Mouse (Mus musculus) spleen, adult 2 months (tissue): ENCODE measurements around the gene Dtl. TPM values are rescaled to one million over a fixed set of nuclear protein-coding genes. Genes with fewer than 3 reads are reported as not detected.
A peak's percentile ranks its signal among the peaks of the same experiment; 100 is the strongest.

Experiments
- DNase-seq, 2 experiments: peaks; one replicate each; pipeline versions ENCODE4 v3.0.0 to v3.0.0-alpha.2; 2012 to 2021; ENCODE audit warnings: low spot score in 2 of 2, low read depth in 1 of 2
- H3K27ac ChIP-seq: fragments of 200-500 bp; 2 replicates; pipeline ENCODE4 v1.5.1; 2012; ENCODE audit warnings: low read length, inconsistent platforms; ENCODE audit not compliant: insufficient read depth
- H3K27me3 ChIP-seq: fragments of 200-500 bp; 2 replicates; pipeline ENCODE4 v1.6.1; 2012; ENCODE audit warnings: mild to moderate bottlenecking, moderate library complexity, low read length, inconsistent platforms; ENCODE audit not compliant: control insufficient read depth, insufficient read depth
- H3K36me3 ChIP-seq: fragments of 200-500 bp; 2 replicates; pipeline ENCODE4 v1.6.1; 2012; ENCODE audit warnings: mild to moderate bottlenecking, low read length, inconsistent platforms; ENCODE audit not compliant: control insufficient read depth, insufficient read depth
- H3K4me1 ChIP-seq: fragments of 200-500 bp; 2 replicates; pipeline ENCODE4 v1.6.1; 2011; ENCODE audit warnings: inconsistent platforms; ENCODE audit not compliant: control insufficient read depth, insufficient read depth, insufficient read length
- H3K4me3 ChIP-seq: fragments of 200-500 bp; 2 replicates; pipeline ENCODE4 v1.5.1; 2011; ENCODE audit warnings: mild to moderate bottlenecking, inconsistent platforms; ENCODE audit not compliant: insufficient read depth, insufficient read length; ENCODE audit errors: extremely low read depth
- CTCF ChIP-seq: fragments of 200-500 bp; IDR thresholded peaks from 2 replicates; pipeline ENCODE4 v1.5.1; 2011; ENCODE audit warnings: mild to moderate bottlenecking, inconsistent platforms; ENCODE audit not compliant: insufficient read depth, insufficient read length, insufficient replicate concordance; ENCODE audit errors: extremely low read depth
- POLR2A ChIP-seq: fragments of 200-500 bp; IDR thresholded peaks from 2 replicates; pipeline ENCODE4 v1.6.1; 2011; ENCODE audit warnings: low read depth, low read length, inconsistent platforms
- WGBS: fragments of 180-500 bp; shearing (Covaris S2); methylation state at CpG from one replicate; pipeline ENCODE4 v1.1.7; 2018; 5-methylcytosine and 5-hydroxymethylcytosine counted together
- polyA plus RNA-seq: library from polyadenylated mRNA; depleted of rRNA; stranded (reverse); fragments of >200 nt; gene quantifications from 2 replicates; pipeline ENCODE4 v1.2.3, GENCODE M21; 2012

The Dtl gene
- polyA plus RNA-seq, 1 experiment = 1.7 TPM

GRCm38 (mm10) chr1:191604690-191605089 is 29.3 kb upstream of the Dtl start:
- WGBS = 92% methylated on average over 3 of the region's 3 CpGs
- H3K4me3 ChIP-seq = no peak overlapping the region
- DNase-seq = no peak
- TF ChIP-seq CTCF (no peak), POLR2A (no peak)
- no peaks in the 10 kb centered on the region for H3K27me3 ChIP-seq
- H3K4me1 ChIP-seq = no peaks in the 10 kb centered on the region; the same call in 1 of the 2 replicates
- no peak overlapping the region for H3K27ac ChIP-seq
- H3K36me3 ChIP-seq = peaks cover 34% of the 10 kb centered on the region

- whole genome bisulfite sequencing = 32% methylated on average over 5 of the region's 5 CpGs
- DNase-seq = peak; percentile 13 to 61
- Histone ChIP-seq H3K27me3 (no peaks in the 10 kb centered on the region), H3K4me3 (no peak overlapping the region; the same call in 1 of the 2 replicates), H3K4me1 (peaks cover 8% of the 10 kb centered on the region; the same call in 1 of the 2 replicates), H3K36me3 (peaks cover 17% of the 10 kb centered on the region), H3K27ac (peak overlapping the region; percentile 58; the same call in 1 of the 2 replicates)
- no peak; the same call in 1 of the 2 replicates for TF ChIP-seq POLR2A
- no peak for TF ChIP-seq CTCF
Measured at GRCm38 (mm10) chr1:191599210-191599609, 23.9 kb upstream of the Dtl start.

GRCm38 (mm10) chr1:191596076-191596475 is 20.7 kb upstream of the Dtl start:
- DNase-seq = no peak
- H3K27ac ChIP-seq = no peak overlapping the region
- peaks cover 13% of the 10 kb centered on the region for H3K36me3 ChIP-seq
- no peaks in the 10 kb centered on the region for H3K27me3 ChIP-seq
- no peak overlapping the region for H3K4me3 ChIP-seq
- TF ChIP-seq POLR2A = no peak
- no peak for TF ChIP-seq CTCF
- WGBS = 95% methylated on average over 8 of the region's 8 CpGs
- H3K4me1 ChIP-seq = peaks cover 8% of the 10 kb centered on the region; the same call in 1 of the 2 replicates

- Histone ChIP-seq H3K4me3 (no peak overlapping the region), H3K4me1 (no peaks in the 10 kb centered on the region), H3K36me3 (peaks cover 20% of the 10 kb centered on the region), H3K27ac (no peak overlapping the region), H3K27me3 (no peaks in the 10 kb centered on the region)
- no peak for DNase-seq
- WGBS = 78% methylated on average over 12 of the region's 12 CpGs
- no peak for TF ChIP-seq CTCF
- no peak for TF ChIP-seq POLR2A
Measured at GRCm38 (mm10) chr1:191592016-191592720, 16.8 kb upstream of the Dtl start.

- no peak for TF ChIP-seq POLR2A
- no peak for TF ChIP-seq CTCF
- H3K4me1 ChIP-seq = no peaks in the 10 kb centered on the region
- H3K4me3 ChIP-seq = no peak overlapping the region
- no peak overlapping the region for H3K27ac ChIP-seq
- 96% methylated on average over 2 of the region's 2 CpGs for WGBS
- peaks cover 21% of the 10 kb centered on the region for H3K36me3 ChIP-seq
- no peak for DNase-seq
- no peaks in the 10 kb centered on the region for H3K27me3 ChIP-seq
Measured at GRCm38 (mm10) chr1:191588749-191589148, 13.4 kb upstream of the Dtl start.

- Histone ChIP-seq H3K4me1 (no peaks in the 10 kb centered on the region), H3K27ac (no peak overlapping the region), H3K27me3 (no peaks in the 10 kb centered on the region), H3K4me3 (no peak overlapping the region), H3K36me3 (peaks cover 28% of the 10 kb centered on the region)
- no peak for DNase-seq
- 96% methylated on average over 3 of the region's 3 CpGs for WGBS
- TF ChIP-seq CTCF = no peak
- no peak for TF ChIP-seq POLR2A
Measured at GRCm38 (mm10) chr1:191587062-191587461, 11.7 kb upstream of the Dtl start.

GRCm38 (mm10) chr1:191585704-191586103 is 10.4 kb upstream of the Dtl start:
- Histone ChIP-seq H3K27me3 (no peaks in the 10 kb centered on the region), H3K27ac (no peak overlapping the region), H3K4me3 (no peak overlapping the region), H3K36me3 (peaks cover 28% of the 10 kb centered on the region), H3K4me1 (no peaks in the 10 kb centered on the region)
- 85% methylated on average over 2 of the region's 2 CpGs for WGBS
- TF ChIP-seq POLR2A (no peak), CTCF (no peak)
- peak in 1 of 2 experiments; percentile 19 for DNase-seq

- no peak for DNase-seq
- H3K4me3 ChIP-seq = no peak overlapping the region
Measured at GRCm38 (mm10) chr1:191584483-191584882, 9.1 kb upstream of the Dtl start.

More at GRCm38 (mm10) chr1:191584483-191584882, 9.1 kb upstream of the Dtl start:
- no peak overlapping the region for H3K27ac ChIP-seq
- WGBS = 90% methylated on average over 4 of the region's 4 CpGs
- H3K4me1 ChIP-seq = no peaks in the 10 kb centered on the region
- peaks cover 28% of the 10 kb centered on the region for H3K36me3 ChIP-seq
- TF ChIP-seq CTCF = no peak
- TF ChIP-seq POLR2A = no peak
- H3K27me3 ChIP-seq = no peaks in the 10 kb centered on the region
